Mouse (Mus musculus) forebrain, embryonic 15.5 days (tissue): Measurements from ENCODE around the gene Tnfsf12. TPM values are rescaled to one million over a fixed set of nuclear protein-coding genes. Genes with fewer than 3 reads are reported as not detected.
"Not testable (repeated sequence)": the region's sequence is repeated elsewhere in the genome, so short reads cannot be mapped to it uniquely, and the experiment has no call there.

ENCODE experiments used
- ATAC-seq: fragments of 200-750 bp; cut with Nextera tagmentation; replicated peaks from 2 replicates; pipeline ENCODE4 v1.8.0; 2017; ENCODE audit warnings: mild to moderate bottlenecking, moderate TSS enrichment, moderate library complexity
- H3K27ac ChIP-seq: fragments of 300-500 bp; sonication (generic); replicated peaks from 2 replicates; pipeline ENCODE4 v1.5.1; 2015; ENCODE audit warnings: mild to moderate bottlenecking, inconsistent platforms
- H3K27me3 ChIP-seq: fragments of 300-500 bp; sonication (generic); 2 replicates; pipeline ENCODE4 v1.6.1; 2015; ENCODE audit warnings: inconsistent platforms
- H3K36me3 ChIP-seq: fragments of 300-500 bp; sonication (generic); 2 replicates; pipeline ENCODE4 v1.6.1; 2015; ENCODE audit warnings: mild to moderate bottlenecking, inconsistent platforms
- H3K4me1 ChIP-seq: fragments of 300-500 bp; sonication (generic); 2 replicates; pipeline ENCODE4 v1.6.1; 2015; ENCODE audit warnings: inconsistent platforms
- H3K4me2 ChIP-seq: fragments of 300-500 bp; sonication (generic); replicated peaks from 2 replicates; pipeline ENCODE4 v1.6.1; 2015; ENCODE audit warnings: mild to moderate bottlenecking, inconsistent platforms
- H3K4me3 ChIP-seq: fragments of 300-500 bp; sonication (generic); 2 replicates; pipeline ENCODE4 v1.5.1; 2015; ENCODE audit warnings: mild to moderate bottlenecking, inconsistent platforms
- H3K9ac ChIP-seq: fragments of 300-500 bp; sonication (generic); replicated peaks from 2 replicates; pipeline ENCODE4 v1.6.1; 2015; ENCODE audit warnings: mild to moderate bottlenecking, inconsistent platforms
- H3K9me3 ChIP-seq: fragments of 300-500 bp; sonication (generic); 2 replicates; pipeline ENCODE4 v1.6.1; 2016; ENCODE audit warnings: inconsistent platforms
- WGBS: fragments of 180-500 bp; shearing (Covaris S2); methylation state at CpG from one replicate; pipeline ENCODE4 v1.1.7; 2015; ENCODE audit warnings: mixed read lengths; 5-methylcytosine and 5-hydroxymethylcytosine counted together
- polyA plus RNA-seq: library from polyadenylated mRNA; unstranded; fragments of >200 nt; fragmentation: Nextera tagmentation; extraction: Ambion mirVana; gene quantifications from 2 replicates; pipeline ENCODE4 v1.2.1, GENCODE M21; 2015

Tnfsf12 gene
- polyA plus RNA-seq, result 1.6 TPM in 2 replicates

DNA sequence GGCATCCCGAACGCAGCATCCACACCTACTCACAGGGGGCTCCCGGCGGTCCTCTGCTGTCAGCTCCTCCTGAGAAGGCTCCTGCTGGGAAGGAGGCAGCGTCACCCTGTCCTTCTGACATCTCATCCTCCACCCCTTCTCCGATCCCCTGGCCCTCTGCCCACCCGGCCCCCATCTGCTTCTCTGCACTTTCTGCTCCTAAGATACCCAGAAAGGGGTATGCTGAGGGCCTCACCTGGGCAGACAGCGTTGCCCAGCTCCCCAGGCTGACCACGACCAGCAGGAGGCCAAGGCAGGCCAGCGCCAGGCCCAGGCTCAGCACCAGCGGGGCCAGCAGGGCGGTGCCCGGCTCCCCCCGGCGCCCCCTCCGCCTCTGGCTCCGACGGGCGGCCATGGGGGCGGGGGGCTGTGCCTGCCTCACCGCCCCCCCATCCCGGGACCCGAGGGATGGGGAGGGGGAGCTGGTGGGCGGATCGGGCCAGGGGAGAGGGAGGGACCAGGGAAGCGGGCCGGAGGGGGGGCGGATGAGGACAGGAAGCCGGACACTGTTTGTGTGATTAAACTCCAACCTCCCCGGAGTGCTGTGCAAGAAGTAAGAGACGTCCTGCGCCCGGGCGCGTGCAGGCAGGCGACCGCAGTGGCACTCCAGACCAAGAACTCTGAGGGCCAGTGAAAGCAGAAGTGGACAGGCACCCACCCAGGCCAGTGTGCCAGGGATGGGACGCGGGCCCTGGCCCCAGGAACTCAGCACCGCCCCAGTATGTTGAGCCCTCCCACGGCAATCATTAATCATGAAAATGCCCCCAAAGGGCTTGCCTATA is at the start of gene Tnfsf12, which contains the start of gene Tnfsfm13:
Tnfsf12 (minus strand) TSS at position 489 of the 821 bp plus-strand sequence.
Tnfsfm13 (minus strand) TSS at position 738 of the 821 bp plus-strand sequence.
- 0 out of 2 replicates have a peak, but pooled peaks have one; percentile 26 for ATAC-seq
- H3K27ac ChIP-seq, result no peak within 1 kb of the TSS
- no peaks in the 10 kb centered on the region for H3K36me3 ChIP-seq
- no peaks in the 10 kb centered on the region for H3K9me3 ChIP-seq
- no peaks in the 10 kb centered on the region for H3K27me3 ChIP-seq
- WGBS, result under 1% methylated on average over 40 of the region's 41 CpGs
- H3K4me1 ChIP-seq, result peaks cover 12% of the 10 kb centered on the region
- H3K4me2 ChIP-seq, result peak within 1 kb of the TSS; percentile 92
- H3K4me3 ChIP-seq, result peak within 1 kb of the TSS; percentile 46
- peak within 1 kb of the TSS; percentile 61 for H3K9ac ChIP-seq

DNA sequence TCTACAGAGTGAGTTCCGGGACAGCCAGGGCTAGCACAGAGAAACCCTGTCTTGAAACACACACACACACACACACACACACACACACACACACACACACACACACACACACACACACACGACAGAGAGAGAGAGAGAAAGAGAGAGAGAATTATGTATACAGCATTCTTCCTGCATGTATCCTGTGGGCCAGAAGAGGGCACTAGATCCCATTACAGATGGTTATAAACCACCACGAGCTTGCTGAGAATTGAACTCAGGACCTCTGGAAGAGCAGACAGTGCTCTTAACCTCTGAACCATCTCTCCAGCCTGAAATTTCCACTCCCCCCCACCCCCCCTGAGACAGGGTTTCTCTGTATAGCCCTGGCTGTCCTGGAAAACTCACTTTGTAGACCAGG is 35.8 kb upstream of the Tnfsf12 start:
- H3K27ac ChIP-seq, H3K9ac ChIP-seq, H3K4me1 ChIP-seq, H3K9me3 ChIP-seq, H3K27me3 ChIP-seq, H3K4me2 ChIP-seq, ATAC-seq, H3K4me3 ChIP-seq: not testable (repeated sequence)
- H3K36me3 ChIP-seq, result peaks cover 30% of the 10 kb centered on the region
- 68% methylated on average over 3 of the region's 3 CpGs for WGBS

DNA sequence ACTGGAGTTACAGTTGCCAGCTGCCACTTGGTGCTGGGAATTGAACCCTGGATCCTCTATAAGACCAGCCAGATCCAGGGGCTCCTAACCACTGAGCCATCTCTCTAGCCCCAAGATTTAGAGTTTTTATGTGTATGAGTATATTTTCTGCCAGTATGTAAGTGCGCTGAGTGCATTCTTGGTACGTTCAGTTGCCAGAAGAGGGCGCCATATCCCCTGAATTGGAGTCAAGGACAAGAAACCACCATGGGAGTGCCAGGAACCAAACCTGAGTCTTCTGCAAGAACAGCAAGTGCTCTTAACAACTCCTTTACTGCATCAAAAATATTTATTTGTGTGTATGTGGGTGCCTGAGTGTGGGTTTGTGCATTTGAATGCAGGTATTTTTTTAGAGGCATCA is 33.4 kb upstream of the Tnfsf12 start:
- Histone ChIP-seq H3K4me2 (no peak overlapping the region), H3K9ac (no peak overlapping the region), H3K36me3 (peaks cover 7% of the 10 kb centered on the region), H3K27me3 (no peaks in the 10 kb centered on the region), H3K27ac (no peak overlapping the region), H3K9me3 (no peaks in the 10 kb centered on the region), H3K4me3 (no peak overlapping the region), H3K4me1 (no peaks in the 10 kb centered on the region)
- no peak for ATAC-seq
- 22% methylated on average over 3 of the region's 3 CpGs for WGBS

DNA sequence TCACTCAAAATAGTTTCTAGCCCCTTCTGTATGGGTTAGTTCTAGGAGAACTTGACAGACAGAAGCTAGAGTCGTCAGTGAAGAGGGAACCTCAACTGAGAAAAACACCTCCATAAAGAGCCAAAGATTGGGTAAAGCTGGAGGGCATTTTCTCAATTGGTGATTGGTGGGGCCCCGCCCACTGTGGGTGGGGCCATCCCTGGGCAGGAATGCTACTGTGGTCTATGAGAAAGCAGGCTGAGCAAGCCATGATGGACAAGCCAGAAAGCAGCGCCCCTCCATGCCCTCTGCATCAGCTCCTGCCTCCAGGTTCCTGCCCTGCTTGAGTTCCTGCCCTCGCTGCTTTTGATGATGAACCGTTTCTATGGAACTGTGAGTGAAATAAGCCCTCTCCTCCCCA is 30.3 kb upstream of the Tnfsf12 start:
- Histone ChIP-seq H3K36me3 (no peaks in the 10 kb centered on the region), H3K27ac (no peak overlapping the region), H3K27me3 (no peaks in the 10 kb centered on the region), H3K9ac (no peak overlapping the region), H3K9me3 (no peaks in the 10 kb centered on the region), H3K4me2 (no peak overlapping the region), H3K4me3 (no peak overlapping the region), H3K4me1 (no peaks in the 10 kb centered on the region)
- no peak for ATAC-seq
- WGBS, result 37% methylated on average over 5 of the region's 5 CpGs

DNA sequence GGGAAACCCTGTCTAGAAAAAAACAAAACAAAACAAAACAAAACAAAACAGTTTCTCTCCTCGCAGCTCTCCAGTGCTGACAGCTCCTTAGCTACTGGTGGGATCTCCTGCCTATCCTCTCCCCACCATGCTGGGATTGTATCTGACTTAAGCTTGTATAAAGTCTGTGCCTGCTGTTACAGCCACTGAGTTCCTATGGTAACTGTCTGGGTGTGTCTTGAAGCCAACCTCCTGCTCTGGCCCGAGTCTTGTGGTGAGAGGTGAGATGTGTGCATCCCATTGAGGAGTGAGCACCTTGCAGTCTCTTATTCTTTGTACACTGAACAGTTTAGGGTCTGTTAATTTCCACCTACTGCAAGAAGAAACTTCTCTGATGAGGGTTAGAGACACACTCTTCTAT is 27.4 kb upstream of the Tnfsf12 start:
- Histone ChIP-seq H3K4me1 (no peaks in the 10 kb centered on the region), H3K27me3 (no peaks in the 10 kb centered on the region), H3K4me2 (no peak overlapping the region), H3K4me3 (no peak overlapping the region), H3K9me3 (no peaks in the 10 kb centered on the region), H3K27ac (no peak overlapping the region), H3K36me3 (no peaks in the 10 kb centered on the region), H3K9ac (no peak overlapping the region)
- WGBS, result 54% methylated on average over 2 of the region's 2 CpGs
- ATAC-seq, result no peak

DNA sequence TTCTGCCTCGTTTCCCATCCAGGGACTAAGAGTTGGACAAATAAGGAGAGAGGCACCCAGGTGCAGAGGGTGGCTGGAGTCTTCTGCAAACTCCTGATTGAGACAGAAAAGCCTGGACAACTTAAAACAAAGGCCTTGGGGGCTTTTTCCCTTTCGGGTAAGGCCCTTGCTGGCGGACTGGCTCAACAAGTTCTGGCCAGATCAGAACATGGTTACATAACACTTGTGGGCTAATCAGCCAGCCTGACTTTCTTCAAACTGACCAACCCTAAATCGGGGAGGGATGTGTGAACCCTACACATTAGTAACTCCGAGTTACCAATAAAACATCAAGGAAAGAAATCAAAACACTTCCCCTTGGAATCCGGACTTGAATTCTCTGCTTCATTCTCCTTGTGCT is 25.2 kb upstream of the Tnfsf12 start:
- Histone ChIP-seq H3K4me2 (no peak overlapping the region), H3K9ac (no peak overlapping the region), H3K36me3 (no peaks in the 10 kb centered on the region), H3K27ac (no peak overlapping the region), H3K4me3 (no peak overlapping the region), H3K9me3 (no peaks in the 10 kb centered on the region), H3K4me1 (no peaks in the 10 kb centered on the region), H3K27me3 (no peaks in the 10 kb centered on the region)
- WGBS, result 84% methylated on average over 6 of the region's 6 CpGs
- ATAC-seq, result no peak

DNA sequence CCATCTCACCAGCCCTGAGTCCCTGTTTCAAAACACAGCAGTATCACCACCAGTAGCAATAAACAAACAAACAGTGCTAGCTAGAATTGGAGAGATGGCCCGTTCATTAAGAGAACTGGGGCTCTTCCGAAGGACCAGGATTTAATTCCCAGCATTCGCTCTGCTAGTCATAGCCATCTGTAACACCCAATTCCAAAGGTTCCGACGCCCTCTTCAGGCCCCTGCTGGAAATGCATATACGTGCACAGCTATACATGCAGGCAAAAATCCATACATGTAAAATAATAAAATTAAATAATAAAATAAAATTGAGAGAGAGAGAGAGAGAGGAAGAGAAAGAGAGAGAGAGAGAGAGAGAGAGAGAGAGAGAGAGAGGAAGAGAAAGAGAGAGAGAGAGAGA is 23.8 kb upstream of the Tnfsf12 start:
- no peak for ATAC-seq
- WGBS, result 65% methylated on average over 6 of the region's 6 CpGs
- Histone ChIP-seq H3K9me3 (no peaks in the 10 kb centered on the region), H3K4me2 (no peak overlapping the region), H3K9ac (no peak overlapping the region), H3K27ac (no peak overlapping the region), H3K27me3 (no peaks in the 10 kb centered on the region), H3K4me3 (no peak overlapping the region), H3K36me3 (no peaks in the 10 kb centered on the region), H3K4me1 (no peaks in the 10 kb centered on the region)

DNA sequence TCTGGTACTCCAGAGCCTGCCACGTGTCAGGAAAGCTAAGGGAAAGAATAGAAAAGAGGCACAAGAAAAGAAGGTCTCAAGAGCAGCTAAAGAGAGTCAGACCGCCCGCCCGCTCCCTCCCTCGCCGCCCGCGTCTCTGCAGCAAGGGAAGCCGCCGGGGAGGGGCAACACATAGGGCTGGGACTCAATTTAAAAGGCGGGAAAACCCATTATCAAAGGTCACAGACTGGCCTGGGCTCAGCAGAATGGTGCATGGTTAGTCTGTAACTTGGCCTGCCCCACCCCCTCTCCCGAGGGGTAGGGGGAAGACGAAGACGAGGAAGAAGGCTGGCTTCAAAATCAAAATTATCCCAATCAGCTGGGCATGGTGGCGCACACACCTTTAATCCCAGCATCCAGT is 23.0 kb upstream of the Tnfsf12 start:
- Histone ChIP-seq H3K4me1 (no peaks in the 10 kb centered on the region), H3K27me3 (no peaks in the 10 kb centered on the region), H3K27ac (no peak overlapping the region), H3K4me3 (no peak overlapping the region), H3K9me3 (no peaks in the 10 kb centered on the region), H3K4me2 (no peak overlapping the region), H3K9ac (no peak overlapping the region), H3K36me3 (no peaks in the 10 kb centered on the region)
- 28% methylated on average over 15 of the region's 15 CpGs for WGBS
- ATAC-seq, result no peak

DNA sequence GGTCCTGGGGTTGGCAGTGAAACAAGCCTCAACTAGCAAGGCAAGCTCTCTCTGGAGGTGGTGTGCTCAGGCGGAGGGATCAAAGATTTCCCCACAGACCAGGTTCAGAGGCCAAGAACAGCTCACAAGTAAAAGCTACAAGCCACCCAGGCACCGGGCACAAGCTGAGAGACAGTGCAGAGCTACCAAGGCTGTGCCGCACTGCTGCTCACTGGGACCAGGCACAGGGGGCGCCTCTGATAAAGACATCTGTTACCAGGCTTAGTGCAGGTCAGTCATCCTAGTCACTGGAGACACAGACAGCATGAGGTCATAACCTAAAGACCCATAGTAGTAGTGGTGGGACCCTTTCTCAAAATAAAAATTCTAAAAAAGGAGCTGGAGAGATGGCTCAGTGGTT is 21.3 kb upstream of the Tnfsf12 start:
- no peak overlapping the region for H3K4me3 ChIP-seq
- 69% methylated on average over 4 of the region's 4 CpGs for WGBS
- H3K9ac ChIP-seq, result no peak overlapping the region
- H3K36me3 ChIP-seq, result no peaks in the 10 kb centered on the region
- no peak for ATAC-seq
- H3K9me3 ChIP-seq, result no peaks in the 10 kb centered on the region
- H3K4me1 ChIP-seq, result no peaks in the 10 kb centered on the region
- no peak overlapping the region for H3K4me2 ChIP-seq
- no peaks in the 10 kb centered on the region for H3K27me3 ChIP-seq
- H3K27ac ChIP-seq, result no peak overlapping the region

DNA sequence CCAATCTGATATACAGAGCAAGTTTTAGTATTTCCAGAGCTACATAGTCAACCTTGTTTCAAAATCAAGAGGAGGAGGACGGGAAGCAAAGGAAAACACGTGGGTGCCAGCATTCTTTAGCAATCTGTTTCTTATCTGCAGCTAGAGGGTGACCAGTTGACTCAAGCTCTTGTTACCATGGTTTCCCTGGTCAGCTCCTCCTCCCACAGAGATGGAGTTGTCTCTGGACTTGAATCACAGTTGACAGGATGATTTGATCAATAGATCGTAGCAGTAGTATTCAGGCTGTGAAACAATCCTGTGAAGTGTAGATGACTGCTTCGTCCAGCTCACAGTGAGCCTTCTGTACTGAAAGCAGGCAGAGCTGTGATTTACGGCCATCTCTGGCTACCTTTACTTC is 20.3 kb upstream of the Tnfsf12 start:
- Histone ChIP-seq H3K4me1 (no peaks in the 10 kb centered on the region), H3K4me2 (no peak overlapping the region), H3K27me3 (no peaks in the 10 kb centered on the region), H3K9ac (no peak overlapping the region), H3K9me3 (no peaks in the 10 kb centered on the region), H3K27ac (no peak overlapping the region), H3K4me3 (no peak overlapping the region), H3K36me3 (no peaks in the 10 kb centered on the region)
- ATAC-seq, result no peak
- WGBS, result 45% methylated on average over 5 of the region's 5 CpGs

DNA sequence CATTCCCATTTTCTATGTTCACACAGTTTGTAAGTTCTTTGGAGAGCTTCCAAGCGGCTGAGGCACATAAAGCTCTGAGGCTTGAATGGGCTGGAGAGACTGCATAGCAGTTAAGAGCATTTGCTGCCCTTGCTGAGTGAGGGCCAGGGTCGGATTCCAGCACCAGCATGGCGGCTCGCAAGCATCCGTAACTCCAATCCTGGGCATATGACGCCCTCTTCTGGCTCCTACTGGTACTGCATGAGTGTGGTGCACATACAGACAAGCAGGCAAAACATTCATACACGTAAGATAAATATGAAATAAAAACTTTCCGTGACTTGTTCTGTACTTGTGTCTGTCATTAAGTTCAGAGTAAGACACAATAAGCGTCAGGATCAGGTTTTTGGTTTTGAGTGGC is 19.8 kb upstream of the Tnfsf12 start:
- H3K4me3 ChIP-seq, result no peak overlapping the region
- WGBS, result 64% methylated on average over 9 of the region's 9 CpGs
- H3K9me3 ChIP-seq, result no peaks in the 10 kb centered on the region
- no peaks in the 10 kb centered on the region for H3K27me3 ChIP-seq
- no peak for ATAC-seq
- H3K36me3 ChIP-seq, result no peaks in the 10 kb centered on the region
- H3K4me2 ChIP-seq, result no peak overlapping the region
- H3K27ac ChIP-seq, result no peak overlapping the region
- no peak overlapping the region for H3K9ac ChIP-seq
- H3K4me1 ChIP-seq, result no peaks in the 10 kb centered on the region

DNA sequence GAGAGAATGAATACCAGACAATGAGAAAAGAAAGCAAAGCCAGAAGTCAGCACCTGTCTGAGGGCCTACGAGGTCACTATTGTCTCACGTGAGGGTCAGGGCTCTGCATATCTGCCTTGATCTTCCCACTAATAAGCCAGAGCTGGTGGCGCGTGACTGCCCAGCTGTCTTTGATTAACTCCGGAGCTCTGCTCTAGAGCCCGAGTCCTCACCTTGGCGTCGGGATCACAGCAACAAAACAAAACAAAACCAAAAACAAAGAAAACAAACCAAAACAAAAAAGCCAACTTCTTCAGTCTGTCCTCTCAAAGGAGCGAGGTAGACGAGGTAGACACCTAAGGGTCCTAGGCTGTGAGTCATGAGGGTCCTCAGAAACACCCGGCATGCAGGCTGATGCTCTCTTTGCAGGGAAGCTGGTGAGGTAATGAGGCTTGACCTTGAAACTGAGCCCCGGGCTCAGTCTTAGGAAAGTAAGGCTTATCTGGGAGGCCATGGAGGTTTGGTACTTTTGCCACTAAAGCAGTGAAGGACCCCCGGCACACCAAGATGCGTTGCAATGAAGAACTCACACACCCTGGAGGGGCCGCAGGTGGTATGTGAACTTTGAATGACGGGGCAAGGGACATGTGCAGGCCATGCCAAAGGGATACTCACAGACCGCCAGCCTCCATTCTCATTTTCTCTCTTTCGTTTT is 19.1 kb upstream of the Tnfsf12 start:
- H3K27ac ChIP-seq, result no peak overlapping the region
- H3K9me3 ChIP-seq, result no peaks in the 10 kb centered on the region
- no peak overlapping the region for H3K9ac ChIP-seq
- H3K4me2 ChIP-seq, result no peak overlapping the region
- WGBS, result 81% methylated on average over 18 of the region's 18 CpGs
- H3K4me1 ChIP-seq, result no peaks in the 10 kb centered on the region
- H3K27me3 ChIP-seq, result no peaks in the 10 kb centered on the region
- no peaks in the 10 kb centered on the region for H3K36me3 ChIP-seq
- no peak overlapping the region for H3K4me3 ChIP-seq
- ATAC-seq, result no peak
